Mouse (Mus musculus) embryonic facial prominence, embryonic 14.5 days (tissue): ENCODE measurements around the gene Flot1. TPM values are rescaled to one million over a fixed set of nuclear protein-coding genes. Genes with fewer than 3 reads are reported as not detected.

Source experiments
- ATAC-seq: fragments of 200-750 bp; cut with Nextera tagmentation; 2 replicates; pipeline ENCODE4 v1.8.0; 2017; ENCODE audit warnings: low read depth, moderate number of reproducible peaks, moderate TSS enrichment
- DNase-seq: peaks from one replicate; pipeline ENCODE4 v3.0.0-alpha.2; 2015; ENCODE audit warnings: low spot score
- H3K27ac ChIP-seq: fragments of 300-500 bp; sonication (generic); replicated peaks from 2 replicates; pipeline ENCODE4 v1.5.1; 2014; ENCODE audit warnings: low read depth, mild to moderate bottlenecking, low read length, moderate library complexity
- H3K27me3 ChIP-seq: fragments of 300-500 bp; sonication (generic); replicated peaks from 2 replicates; pipeline ENCODE4 v1.6.1; 2014; ENCODE audit warnings: low read length; ENCODE audit not compliant: control insufficient read depth, insufficient read depth
- H3K36me3 ChIP-seq: fragments of 300-500 bp; sonication (generic); 2 replicates; pipeline ENCODE4 v1.6.1; 2014; ENCODE audit warnings: low read length, mixed read lengths; ENCODE audit not compliant: control insufficient read depth, insufficient read depth
- H3K4me1 ChIP-seq: fragments of 300-500 bp; sonication (generic); 2 replicates; pipeline ENCODE4 v1.6.1; 2014; ENCODE audit warnings: antibody characterized with exemption, low read length; ENCODE audit not compliant: control insufficient read depth, insufficient read depth
- H3K4me2 ChIP-seq: fragments of 300-500 bp; sonication (generic); 2 replicates; pipeline ENCODE4 v1.6.1; 2014; ENCODE audit warnings: low read depth, mild to moderate bottlenecking, low read length, moderate library complexity, mixed read lengths
- H3K4me3 ChIP-seq: fragments of 300-500 bp; sonication (generic); 2 replicates; pipeline ENCODE4 v1.5.1; 2014; ENCODE audit warnings: low read depth, mild to moderate bottlenecking, low read length
- H3K9ac ChIP-seq: fragments of 300-500 bp; sonication (generic); 2 replicates; pipeline ENCODE4 v1.6.1; 2014; ENCODE audit warnings: low read depth, mild to moderate bottlenecking, low read length, moderate library complexity, mixed read lengths
- H3K9me3 ChIP-seq: fragments of 300-500 bp; sonication (generic); 2 replicates; pipeline ENCODE4 v1.6.1; 2016; ENCODE audit warnings: low read length; ENCODE audit not compliant: control insufficient read depth
- WGBS: fragments of 180-500 bp; shearing (Covaris S2); extraction: QIAGEN DNeasy Blood & Tissue Kit; methylation state at CpG from one replicate; pipeline ENCODE4 v1.1.7; 2014; 5-methylcytosine and 5-hydroxymethylcytosine counted together
- polyA plus RNA-seq: library from polyadenylated mRNA; unstranded; fragments of >200 nt; fragmentation: Nextera tagmentation; extraction: Ambion mirVana; gene quantifications from 2 replicates; pipeline ENCODE4 v1.2.1, GENCODE M21; 2014

Gene Flot1
- polyA plus RNA-seq, 1 experiment from 2014 or later = 49.0 TPM

DNA sequence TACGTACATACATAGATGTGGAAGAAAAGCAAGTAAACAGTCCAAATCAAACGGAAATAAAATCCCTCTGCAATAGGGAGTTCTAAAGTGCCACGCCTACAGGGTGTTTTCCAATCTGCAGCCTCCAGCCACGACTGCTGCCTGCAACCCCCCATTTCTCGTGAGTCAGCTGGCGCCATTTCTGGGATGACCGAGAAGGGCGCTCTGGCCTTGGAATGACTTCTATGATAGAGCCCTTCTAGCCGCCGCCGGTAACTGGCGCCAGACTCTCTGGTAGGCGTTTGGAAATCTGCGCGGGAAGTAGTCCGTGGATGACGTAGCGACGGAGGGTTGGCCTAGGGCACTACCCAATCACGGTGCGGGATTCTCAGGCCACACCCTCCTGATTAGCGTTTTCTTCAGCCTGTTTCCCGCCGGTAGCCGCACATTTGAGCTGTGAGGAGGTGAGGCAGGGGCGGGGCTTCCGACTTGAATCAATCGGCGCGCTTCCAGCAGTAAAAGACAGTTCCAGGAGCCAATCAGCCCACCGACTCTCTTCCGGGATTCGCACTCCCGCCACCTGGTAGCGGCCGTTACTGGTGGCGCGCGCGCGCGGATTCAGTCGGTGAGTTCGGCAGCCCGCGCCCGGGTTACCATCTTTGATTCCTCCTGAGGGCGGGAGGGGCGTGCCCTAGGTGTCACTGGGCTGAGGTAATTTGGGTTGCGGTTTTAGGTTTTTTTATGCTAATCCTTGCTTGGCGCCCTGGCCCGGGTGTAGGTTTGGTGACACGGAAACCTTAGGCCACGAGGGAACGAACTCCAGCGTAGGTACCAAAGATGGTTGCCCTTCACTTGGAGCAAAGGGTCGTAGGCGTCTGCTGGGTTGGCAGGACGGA is 18.3 kb downstream of the Flot1 start, which contains the start of gene Mdc1:
Gene Mdc1 (plus strand): TSS at position 440 of the 875 bp plus-strand sequence.
- H3K27ac ChIP-seq = peak within 1 kb of the TSS; percentile 84
- peaks cover 26% of the 10 kb centered on the region for H3K36me3 ChIP-seq
- H3K4me1 ChIP-seq = peaks cover 14% of the 10 kb centered on the region
- peak within 1 kb of the TSS; percentile 72 for H3K9ac ChIP-seq
- peak; percentile 90 for ATAC-seq
- no peaks in the 10 kb centered on the region for H3K9me3 ChIP-seq
- 0% methylated on average over 41 of the region's 59 CpGs for WGBS
- peak within 1 kb of the TSS; percentile 54 for H3K4me3 ChIP-seq
- H3K4me2 ChIP-seq = peak within 1 kb of the TSS; percentile 75
- DNase-seq = peak; percentile 100
- H3K27me3 ChIP-seq = no peaks in the 10 kb centered on the region

DNA sequence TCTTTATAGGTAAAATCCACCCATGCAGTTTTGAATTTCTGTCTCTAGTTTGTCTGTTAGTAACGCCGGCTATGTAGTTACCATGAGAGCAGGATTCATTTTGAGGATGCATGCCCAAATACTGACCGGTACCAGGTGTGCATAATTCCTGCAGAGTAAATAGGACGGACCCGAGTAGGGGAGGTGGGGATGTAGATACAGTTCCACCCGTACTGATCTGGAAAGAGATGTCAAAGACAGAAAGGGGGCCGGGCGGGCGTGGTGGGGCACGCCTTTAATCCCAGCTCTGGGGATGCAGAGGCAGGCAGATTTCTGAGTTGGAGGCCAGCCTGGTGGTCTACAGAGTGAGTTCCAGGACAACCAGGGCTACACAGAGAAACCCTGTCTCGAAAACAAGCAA is 19.0 kb downstream of the Flot1 start:
- peak overlapping the region; percentile 54 for H3K4me3 ChIP-seq
- WGBS = 21% methylated on average over 11 of the region's 11 CpGs
- DNase-seq = no peak
- H3K4me2 ChIP-seq = peak overlapping the region; percentile 75
- peaks cover 26% of the 10 kb centered on the region for H3K36me3 ChIP-seq
- H3K27ac ChIP-seq = peak overlapping the region; percentile 84
- peaks cover 14% of the 10 kb centered on the region for H3K4me1 ChIP-seq
- H3K9me3 ChIP-seq = no peaks in the 10 kb centered on the region
- H3K9ac ChIP-seq = peak overlapping the region; percentile 72
- ATAC-seq = no peak
- H3K27me3 ChIP-seq = no peaks in the 10 kb centered on the region

DNA sequence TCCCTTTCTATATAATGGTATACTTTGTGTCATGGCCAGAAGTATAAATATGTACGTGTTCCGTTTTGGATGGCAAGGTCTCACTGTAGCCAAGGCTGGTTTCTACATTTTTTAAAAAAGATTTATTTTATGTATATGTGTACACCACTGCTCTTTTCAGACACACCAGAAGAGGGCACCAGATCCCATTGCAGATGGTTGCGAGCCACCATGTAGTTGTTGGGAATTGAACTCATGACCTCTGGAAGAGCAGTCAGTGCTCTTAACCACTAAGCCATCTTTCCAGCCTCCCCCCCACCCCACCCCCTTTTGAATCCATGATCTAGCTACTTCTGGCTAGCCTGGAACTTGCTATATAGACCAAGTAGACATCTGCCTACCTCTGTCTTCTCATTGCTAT is 20.5 kb downstream of the Flot1 start:
- ATAC-seq (no peak), DNase-seq (no peak)
- 96% methylated on average over 3 of the region's 3 CpGs for WGBS
- no peak overlapping the region for H3K4me3 ChIP-seq
- H3K9me3 ChIP-seq = no peaks in the 10 kb centered on the region
- H3K4me2 ChIP-seq = no peak overlapping the region
- no peak overlapping the region for H3K27ac ChIP-seq
- no peak overlapping the region for H3K9ac ChIP-seq
- H3K27me3 ChIP-seq = no peaks in the 10 kb centered on the region
- peaks cover 41% of the 10 kb centered on the region for H3K36me3 ChIP-seq
- peaks cover 14% of the 10 kb centered on the region for H3K4me1 ChIP-seq

DNA sequence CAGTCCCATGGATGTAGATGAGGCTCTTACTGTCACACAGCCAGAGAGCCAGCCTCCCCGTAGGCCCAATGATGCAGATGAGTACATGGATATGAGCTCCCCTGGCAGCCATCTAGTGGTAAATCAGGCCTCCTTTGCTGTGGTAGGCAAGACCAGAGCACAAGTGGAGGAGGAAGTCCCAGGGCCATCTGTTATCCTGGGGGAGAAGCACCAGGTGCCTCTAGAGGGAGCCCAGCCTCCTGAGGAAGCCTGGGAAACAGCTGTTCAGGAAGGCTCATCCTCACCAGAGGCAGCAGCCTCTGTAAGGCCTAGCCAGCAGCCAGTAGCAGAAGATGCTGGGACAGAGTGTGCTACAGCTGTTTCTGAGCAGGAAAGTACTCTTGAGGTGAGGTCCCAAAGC is 25.1 kb downstream of the Flot1 start:
- Histone ChIP-seq H3K27me3 (no peaks in the 10 kb centered on the region), H3K4me3 (no peak overlapping the region), H3K27ac (no peak overlapping the region), H3K4me1 (no peaks in the 10 kb centered on the region), H3K9ac (0 out of 2 replicates have a peak overlapping the region, but pooled peaks have one; percentile 8), H3K9me3 (no peaks in the 10 kb centered on the region), H3K36me3 (peaks cover 86% of the 10 kb centered on the region), H3K4me2 (no peak overlapping the region)
- ATAC-seq (peak; percentile 49), DNase-seq (no peak)
- 18% methylated on average over 1 of the region's 1 CpGs for WGBS

DNA sequence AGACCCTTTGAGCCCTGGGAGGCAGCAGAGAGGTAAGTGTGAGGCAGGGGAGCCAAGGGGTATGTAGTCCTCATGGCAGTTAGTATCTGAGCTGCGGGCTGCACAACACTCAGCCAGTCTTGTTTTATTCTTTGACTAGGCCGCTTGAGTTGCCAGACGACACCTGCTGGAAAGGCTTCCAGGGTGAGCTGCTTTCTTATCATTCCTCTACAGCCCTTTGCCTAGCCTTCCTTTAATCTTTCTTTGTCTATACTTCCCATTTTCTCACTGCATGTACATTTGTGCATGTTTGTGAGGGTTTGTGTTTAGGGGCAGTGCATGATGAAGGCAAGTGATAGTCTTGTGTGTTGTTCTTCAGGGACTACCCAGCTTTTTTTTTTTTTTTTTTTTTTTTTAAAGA is 27.9 kb downstream of the Flot1 start:
- 97% methylated on average over 3 of the region's 3 CpGs for WGBS
- DNase-seq (no peak), ATAC-seq (no peak)
- Histone ChIP-seq H3K9ac (no peak overlapping the region), H3K4me1 (no peaks in the 10 kb centered on the region), H3K4me3 (no peak overlapping the region), H3K9me3 (no peaks in the 10 kb centered on the region), H3K27ac (no peak overlapping the region), H3K27me3 (no peaks in the 10 kb centered on the region), H3K36me3 (peaks cover 91% of the 10 kb centered on the region), H3K4me2 (no peak overlapping the region)

DNA sequence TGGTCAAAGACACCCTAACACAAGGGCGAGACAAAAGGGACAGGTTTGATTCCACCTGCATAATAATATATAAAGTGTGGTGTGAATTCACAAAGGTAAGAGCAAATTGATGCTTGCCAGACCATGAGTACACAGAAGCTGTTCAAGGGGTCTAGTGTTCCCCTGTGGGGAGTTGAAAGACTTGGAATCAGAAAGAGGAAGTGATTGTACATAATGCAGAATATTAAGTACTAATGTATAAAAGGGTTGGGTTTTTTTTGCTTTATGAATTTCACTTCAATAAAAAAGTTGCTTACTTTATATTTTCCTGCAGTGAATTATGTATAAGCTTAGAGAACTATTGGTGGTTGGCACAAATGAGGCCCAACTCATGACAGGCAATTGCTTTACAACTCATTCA is 36.3 kb downstream of the Flot1 start:
- ATAC-seq (no peak), DNase-seq (no peak)
- H3K4me1 ChIP-seq = peaks cover 9% of the 10 kb centered on the region; the same call in 1 of the 2 replicates
- H3K36me3 ChIP-seq = peaks cover 29% of the 10 kb centered on the region
- H3K27ac ChIP-seq = no peak overlapping the region
- no peaks in the 10 kb centered on the region for H3K9me3 ChIP-seq
- no peak overlapping the region for H3K4me3 ChIP-seq
- H3K9ac ChIP-seq = no peak overlapping the region
- 91% methylated on average over 1 of the region's 1 CpGs for WGBS
- no peaks in the 10 kb centered on the region for H3K27me3 ChIP-seq
- H3K4me2 ChIP-seq = no peak overlapping the region

DNA sequence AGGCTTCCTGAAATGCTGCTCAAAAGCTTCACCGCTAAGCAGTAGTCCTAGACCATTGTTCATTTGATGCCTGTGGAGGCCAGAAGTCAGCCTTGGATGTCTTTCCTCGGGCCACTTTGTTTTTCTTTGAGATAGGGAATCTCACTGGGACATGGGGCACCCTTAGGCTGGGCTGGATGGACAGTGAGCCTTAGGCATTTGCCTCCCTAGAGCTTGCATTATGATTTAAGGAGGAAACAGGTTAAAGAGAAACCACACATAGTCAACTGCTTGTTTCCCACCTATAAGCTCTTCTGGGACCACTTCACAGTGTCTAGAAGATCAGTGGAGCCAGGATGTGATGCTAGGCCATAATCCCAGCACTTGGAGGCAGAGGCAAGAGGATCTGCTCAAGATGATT is 36.8 kb downstream of the Flot1 start:
- Histone ChIP-seq H3K4me1 (peaks cover 13% of the 10 kb centered on the region; the same call in 1 of the 2 replicates), H3K9me3 (no peaks in the 10 kb centered on the region), H3K27me3 (no peaks in the 10 kb centered on the region), H3K27ac (no peak overlapping the region), H3K9ac (no peak overlapping the region), H3K4me3 (no peak overlapping the region), H3K4me2 (no peak overlapping the region), H3K36me3 (peaks cover 25% of the 10 kb centered on the region)
- 65% methylated on average over 2 of the region's 2 CpGs for WGBS
- DNase-seq (no peak), ATAC-seq (no peak)

DNA sequence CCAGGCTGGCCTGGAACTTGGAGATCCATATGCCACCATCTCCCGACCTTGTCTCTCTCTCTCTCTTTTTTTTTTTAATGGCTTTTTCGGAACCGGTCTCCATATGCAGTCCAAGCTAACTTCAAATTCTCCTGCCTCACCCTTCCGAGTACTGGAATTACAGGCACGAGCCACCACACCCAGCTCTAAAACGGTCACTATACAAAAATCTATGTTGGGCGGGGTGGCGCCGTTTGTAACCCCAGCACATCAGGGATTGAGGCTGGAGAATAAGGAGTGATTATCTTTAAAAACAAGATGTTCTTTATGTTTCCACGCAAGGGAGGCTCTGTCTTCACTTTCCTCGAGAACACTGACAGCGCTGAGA is 37.8 kb downstream of the Flot1 start:
- DNase-seq (no peak), ATAC-seq (no peak)
- Histone ChIP-seq H3K27ac (peak overlapping the region; percentile 93), H3K4me3 (peak overlapping the region; percentile 75), H3K27me3 (no peaks in the 10 kb centered on the region), H3K36me3 (peaks cover 20% of the 10 kb centered on the region), H3K9ac (peak overlapping the region; percentile 81), H3K4me2 (peak overlapping the region; percentile 70), H3K4me1 (peaks cover 17% of the 10 kb centered on the region; the same call in 1 of the 2 replicates), H3K9me3 (no peaks in the 10 kb centered on the region)
- WGBS = 4% methylated on average over 12 of the region's 12 CpGs
